Mouse (Mus musculus): ENCODE measurements at regions not wholly inside any gene's neighbourhood (a gene's known extent, or its start where the extent isn't known, plus 50 kb on each side); places are given as distances from the start of the nearest gene placed in this dataset.
"Not testable (repeated sequence)": the region's sequence is repeated elsewhere in the genome, so short reads cannot be mapped to it uniquely, and the experiment has no call there.

GRCm38 (mm10) chr5:104576991-104577390 lies 68.8 kb downstream of the BC005561 start:
- Histone ChIP-seq H3K79me2 (ENCODE audit: inconsistent target) (peaks cover 74% of the 10 kb centered on the region), H3K36me3 (ENCODE audit: inconsistent target) (peaks cover 25% of the 10 kb centered on the region)
- 92% methylated on average over 4 of the region's 4 CpGs for WGBS (ENCODE audit: missing documents)
- H3K27ac ChIP-seq; H3K4me3 ChIP-seq (ENCODE audit: inconsistent target): not testable (repeated sequence)

DNA sequence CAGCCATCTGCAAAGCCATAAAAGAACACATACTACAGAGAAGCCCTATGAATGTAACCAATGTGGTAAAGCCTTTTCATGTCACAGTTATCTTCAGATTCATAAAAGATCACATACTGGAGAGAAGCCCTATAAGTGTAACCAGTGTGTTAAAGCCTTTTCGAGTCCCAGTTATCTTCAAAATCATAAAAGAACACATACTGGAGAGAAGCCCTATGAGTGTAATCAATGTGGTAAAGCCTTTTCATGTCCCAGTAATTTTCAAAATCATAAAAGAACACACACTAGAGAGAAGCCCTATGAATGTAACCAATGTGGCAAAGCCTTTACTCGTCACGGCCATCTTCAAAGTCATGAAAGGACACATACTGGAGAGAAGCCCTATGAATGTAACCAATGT lies 74.2 kb downstream of the BC005561 start:
- not testable (repeated sequence) for H3K27ac ChIP-seq; H3K4me3 ChIP-seq (ENCODE audit: inconsistent target)
- WGBS (ENCODE audit: missing documents): 98% methylated on average over 3 of the region's 3 CpGs
- H3K79me2 ChIP-seq (ENCODE audit: inconsistent target): peaks cover 22% of the 10 kb centered on the region; the same call in 1 of the 2 replicates
- H3K36me3 ChIP-seq (ENCODE audit: inconsistent target): peaks cover 38% of the 10 kb centered on the region

GRCm38 (mm10) chr5:104609177-104609576 lies 101.0 kb downstream of the BC005561 start:
- H3K79me2 ChIP-seq (ENCODE audit: inconsistent target): no peaks in the 10 kb centered on the region
- no peaks in the 10 kb centered on the region for H3K36me3 ChIP-seq (ENCODE audit: inconsistent target)
- H3K4me3 ChIP-seq (ENCODE audit: inconsistent target): no peak overlapping the region
- 90% methylated on average over 5 of the region's 7 CpGs for WGBS (ENCODE audit: missing documents)
- no peak overlapping the region for H3K27ac ChIP-seq
